Mouse (Mus musculus): ENCODE results near the gene Palm2.

Gene Palm2

GRCm38 (mm10) chr4:57656388-57656787 is 222.3 kb downstream of the Palm2 start:
- no peak for DNase-seq (ENCODE audit: extremely low read depth, low read depth, low spot score)

- DNase-seq (ENCODE audit: extremely low read depth, low read depth, low spot score): no peak
Observed at GRCm38 (mm10) chr4:57656861-57657260, 222.8 kb downstream of the Palm2 start.

- no peak for DNase-seq (ENCODE audit: extremely low read depth, low read depth, low spot score)
Observed at GRCm38 (mm10) chr4:57660470-57660869, 226.4 kb downstream of the Palm2 start.

GRCm38 (mm10) chr4:57666101-57666500 is 232.1 kb downstream of the Palm2 start:
- no peak for DNase-seq (ENCODE audit: extremely low read depth, low read depth, low spot score)

- no peak for DNase-seq (ENCODE audit: extremely low read depth, low read depth, low spot score)
Observed at GRCm38 (mm10) chr4:57670813-57671469, 236.9 kb downstream of the Palm2 start.

GRCm38 (mm10) chr4:57672541-57672940 is 238.5 kb downstream of the Palm2 start:
- no peak for DNase-seq (ENCODE audit: extremely low read depth, low read depth, low spot score)

- DNase-seq (ENCODE audit: extremely low read depth, low read depth, low spot score): no peak
Observed at GRCm38 (mm10) chr4:57672996-57673906, 239.2 kb downstream of the Palm2 start.

GRCm38 (mm10) chr4:57674351-57674750 is 240.3 kb downstream of the Palm2 start:
- no peak for DNase-seq (ENCODE audit: extremely low read depth, low read depth, low spot score)

GRCm38 (mm10) chr4:57675387-57675786 is 241.3 kb downstream of the Palm2 start:
- DNase-seq (ENCODE audit: extremely low read depth, low read depth, low spot score): no peak

GRCm38 (mm10) chr4:57677916-57678315 is 243.9 kb downstream of the Palm2 start:
- no peak for DNase-seq (ENCODE audit: extremely low read depth, low read depth, low spot score)

- DNase-seq (ENCODE audit: extremely low read depth, low read depth, low spot score): no peak
Observed at GRCm38 (mm10) chr4:57678991-57679457, 245.0 kb downstream of the Palm2 start.

GRCm38 (mm10) chr4:57680186-57680585 is 246.1 kb downstream of the Palm2 start:
- no peak for DNase-seq (ENCODE audit: extremely low read depth, low read depth, low spot score)

GRCm38 (mm10) chr4:57681511-57681910 is 247.5 kb downstream of the Palm2 start:
- no peak for DNase-seq (ENCODE audit: extremely low read depth, low read depth, low spot score)

- DNase-seq (ENCODE audit: extremely low read depth, low read depth, low spot score): no peak
Observed at GRCm38 (mm10) chr4:57682341-57682740, 248.3 kb downstream of the Palm2 start.

- no peak for DNase-seq (ENCODE audit: extremely low read depth, low read depth, low spot score)
Observed at GRCm38 (mm10) chr4:57682944-57683343, 248.9 kb downstream of the Palm2 start.

GRCm38 (mm10) chr4:57684676-57685215 is 250.7 kb downstream of the Palm2 start:
- DNase-seq (ENCODE audit: extremely low read depth, low read depth, low spot score): no peak

GRCm38 (mm10) chr4:57686736-57687135 is 252.7 kb downstream of the Palm2 start:
- DNase-seq (ENCODE audit: extremely low read depth, low read depth, low spot score): no peak

- no peak for DNase-seq (ENCODE audit: extremely low read depth, low read depth, low spot score)
Observed at GRCm38 (mm10) chr4:57687583-57687982, 253.5 kb downstream of the Palm2 start.

- no peak for DNase-seq (ENCODE audit: extremely low read depth, low read depth, low spot score)
Observed at GRCm38 (mm10) chr4:57688131-57688530, 254.1 kb downstream of the Palm2 start.

- DNase-seq (ENCODE audit: extremely low read depth, low read depth, low spot score): no peak
Observed at GRCm38 (mm10) chr4:57690001-57690400, 256.0 kb downstream of the Palm2 start.

GRCm38 (mm10) chr4:57690805-57691204 is 256.8 kb downstream of the Palm2 start:
- DNase-seq (ENCODE audit: extremely low read depth, low read depth, low spot score): no peak

Measured in fat pad, adult 2 months (tissue).